Mouse (Mus musculus) heart, adult 2 months (tissue): ENCODE measurements around the gene Gm37419.

ENCODE experiments used
- CTCF ChIP-seq: fragments of 200-600 bp; IDR thresholded peaks from 2 replicates; pipeline ENCODE4 v1.8.1; 2022; ENCODE audit warnings: antibody characterized with exemption, mild to moderate bottlenecking, moderate library complexity
- EP300 ChIP-seq: fragments of 200-500 bp; IDR thresholded peaks from 2 replicates; pipeline ENCODE4 v1.6.1; 2011; ENCODE audit warnings: low read depth, low read length, control low read depth; ENCODE audit not compliant: insufficient read depth

GRCm38 (mm10) chr16:23986871-23987270, 1.4 kb upstream of the Gm37419 start:
- TF ChIP-seq CTCF (no peak), EP300 (no peak)
